Mouse (Mus musculus) embryonic fibroblast, embryonic 13.5 days (primary cell): ENCODE results near the gene Tbc1d32.

Source experiments
- CTCF ChIP-seq: IDR thresholded peaks from 2 replicates; pipeline ENCODE4 v1.5.1; 2011; ENCODE audit warnings: mild to moderate bottlenecking, control low read depth, low read length, moderate library complexity, borderline replicate concordance; ENCODE audit not compliant: insufficient read depth
- POLR2A ChIP-seq: IDR thresholded peaks from 2 replicates; pipeline ENCODE4 v1.6.1; 2011; ENCODE audit warnings: low read depth, mild to moderate bottlenecking, control low read depth, low read length, moderate library complexity

DNA sequence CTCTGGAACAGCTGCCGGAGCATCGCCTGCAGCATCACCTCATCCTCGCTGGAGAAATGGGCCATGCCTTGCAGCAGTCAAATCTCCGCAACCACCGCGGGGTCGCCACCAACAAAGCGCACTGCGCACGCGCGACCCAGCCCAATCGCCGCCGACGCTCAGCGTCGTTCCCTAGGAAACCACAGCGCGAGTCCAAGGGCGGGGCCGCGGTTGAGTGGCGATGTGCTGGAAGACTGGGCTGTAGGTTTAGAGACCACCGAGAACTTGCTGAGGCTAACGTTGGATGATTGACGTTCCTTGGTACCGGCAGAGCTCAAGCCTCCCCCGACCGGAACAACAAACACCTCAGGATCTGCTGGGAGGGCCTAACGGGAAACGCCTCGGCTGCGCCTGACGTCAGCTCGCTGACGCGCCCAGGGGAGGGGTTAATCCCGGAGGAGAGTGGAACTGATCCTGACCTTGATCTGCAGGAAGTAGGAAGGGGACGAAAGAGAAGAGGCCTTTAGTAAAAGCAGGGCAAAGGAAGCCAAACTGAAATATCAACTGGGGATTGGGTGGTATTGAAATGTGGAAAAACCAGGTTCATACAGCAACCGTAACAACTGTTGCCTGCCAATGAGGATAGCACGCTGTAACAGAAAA lies at the start of gene Tbc1d32:
- no peak for TF ChIP-seq CTCF
- TF ChIP-seq POLR2A: peak; percentile 80
